Mouse (Mus musculus) lung, adult 2 months (tissue): ENCODE results near the gene Cfap20.

Experiments
- CTCF ChIP-seq: fragments of 200-500 bp; IDR thresholded peaks from 2 replicates; pipeline ENCODE4 v1.5.1; 2011; ENCODE audit warnings: mild to moderate bottlenecking, low read length, control low read depth; ENCODE audit not compliant: insufficient read depth
- POLR2A ChIP-seq: fragments of 200-500 bp; IDR thresholded peaks from 2 replicates; pipeline ENCODE4 v1.6.1; 2011; ENCODE audit warnings: low read depth, mild to moderate bottlenecking, control low read depth, low read length, borderline replicate concordance; ENCODE audit errors: extremely low read depth

- TF ChIP-seq CTCF = no peak
- TF ChIP-seq POLR2A = no peak
Measured at GRCm38 (mm10) chr8:95426781-95427281, 7.8 kb downstream of the Cfap20 start.
